Mouse (Mus musculus) forebrain, embryonic 11.5 days (tissue): ENCODE results near the gene Phf19. TPM values are rescaled to one million over a fixed set of nuclear protein-coding genes. Genes with fewer than 3 reads are reported as not detected.

ENCODE experiments used
- ATAC-seq: fragments of 200-750 bp; cut with Nextera tagmentation; replicated peaks from 2 replicates; pipeline ENCODE4 v1.8.0; 2017; ENCODE audit warnings: moderate TSS enrichment; ENCODE audit not compliant: low FRiP score
- DNase-seq: peaks from one replicate; pipeline ENCODE4 v3.0.0-alpha.2; 2017; ENCODE audit warnings: low spot score
- H3K27ac ChIP-seq: fragments of 300-500 bp; sonication (generic); 2 replicates; pipeline ENCODE4 v1.5.1; 2014; ENCODE audit warnings: low read depth, low read length
- H3K27me3 ChIP-seq: fragments of 300-500 bp; sonication (generic); 2 replicates; pipeline ENCODE4 v1.6.1; 2014; ENCODE audit warnings: mild to moderate bottlenecking, low read length, mixed read lengths; ENCODE audit not compliant: control insufficient read depth, insufficient read depth
- H3K36me3 ChIP-seq: fragments of 300-500 bp; sonication (generic); 2 replicates; pipeline ENCODE4 v1.6.1; 2014; ENCODE audit warnings: mild to moderate bottlenecking, low read length, moderate library complexity, mixed read lengths; ENCODE audit not compliant: control insufficient read depth, insufficient read depth
- H3K4me1 ChIP-seq: fragments of 300-500 bp; sonication (generic); replicated peaks from 2 replicates; pipeline ENCODE4 v1.6.1; 2014; ENCODE audit warnings: low read length, mixed read lengths; ENCODE audit not compliant: control insufficient read depth, insufficient read depth
- H3K4me2 ChIP-seq: fragments of 300-500 bp; sonication (generic); 2 replicates; pipeline ENCODE4 v1.6.1; 2014; ENCODE audit warnings: low read depth, mild to moderate bottlenecking, low read length, moderate library complexity, mixed read lengths; ENCODE audit not compliant: severe bottlenecking
- H3K4me3 ChIP-seq: fragments of 300-500 bp; sonication (generic); 2 replicates; pipeline ENCODE4 v1.5.1; 2014; ENCODE audit warnings: low read depth, low read length
- H3K9ac ChIP-seq: fragments of 300-500 bp; sonication (generic); 2 replicates; pipeline ENCODE4 v1.6.1; 2014; ENCODE audit warnings: low read length
- H3K9me3 ChIP-seq: fragments of 300-500 bp; sonication (generic); 2 replicates; pipeline ENCODE4 v1.6.1; 2016; ENCODE audit warnings: low read length, mixed read lengths; ENCODE audit not compliant: control insufficient read depth
- WGBS: fragments of 180-500 bp; shearing (Covaris S2); extraction: QIAGEN DNeasy Blood & Tissue Kit; methylation state at CpG from one replicate; pipeline ENCODE4 v1.1.7; 2014; 5-methylcytosine and 5-hydroxymethylcytosine counted together
- polyA plus RNA-seq: library from polyadenylated mRNA; unstranded; fragments of >200 nt; fragmentation: Nextera tagmentation; extraction: Ambion mirVana; gene quantifications from 2 replicates; pipeline ENCODE4 v1.2.1, GENCODE M21; 2014

Phf19 gene
- polyA plus RNA-seq, result 4.4 and 6.5 TPM in 2 replicates

- peak; percentile 72 for DNase-seq
- peak; percentile 70 for ATAC-seq
- Histone ChIP-seq H3K4me1 (peaks cover 6% of the 10 kb centered on the region; the same call in 1 of the 2 replicates), H3K27ac (no peak within 1 kb of the TSS), H3K9ac (peak within 1 kb of the TSS; percentile 68), H3K9me3 (no peaks in the 10 kb centered on the region), H3K4me2 (peak within 1 kb of the TSS; percentile 95), H3K4me3 (peak within 1 kb of the TSS; percentile 54), H3K36me3 (no peaks in the 10 kb centered on the region), H3K27me3 (peaks cover 15% of the 10 kb centered on the region; the same call in 1 of the 2 replicates)
- WGBS, result under 1% methylated on average over 64 of the region's 64 CpGs
Observed at GRCm38 (mm10) chr2:34913218-34914068, at the start of gene Phf19. TSS of gene Phf19 (minus strand) at chr2:34914026.

GRCm38 (mm10) chr2:34963371-34963956 is 49.6 kb upstream of the Phf19 start:
- Histone ChIP-seq H3K4me3 (no peak overlapping the region), H3K9ac (no peak overlapping the region), H3K27me3 (0 out of 2 replicates have a peak, but pooled peaks cover 2% of the 10 kb centered on the region), H3K36me3 (no peaks in the 10 kb centered on the region), H3K27ac (no peak overlapping the region), H3K4me1 (no peaks in the 10 kb centered on the region; the same call in 1 of the 2 replicates), H3K9me3 (no peaks in the 10 kb centered on the region), H3K4me2 (no peak overlapping the region)
- ATAC-seq (no peak), DNase-seq (no peak)
- 88% methylated on average over 13 of the region's 13 CpGs for WGBS

- 90% methylated on average over 9 of the region's 9 CpGs for WGBS
- no peak overlapping the region for H3K4me2 ChIP-seq
- H3K36me3 ChIP-seq, result no peaks in the 10 kb centered on the region
- DNase-seq (no peak), ATAC-seq (no peak)
- no peak overlapping the region for H3K9ac ChIP-seq
- H3K4me1 ChIP-seq, result no peaks in the 10 kb centered on the region; the same call in 1 of the 2 replicates
- H3K27me3 ChIP-seq, result 0 out of 2 replicates have a peak, but pooled peaks cover 2% of the 10 kb centered on the region
- H3K9me3 ChIP-seq, result no peaks in the 10 kb centered on the region
- no peak overlapping the region for H3K4me3 ChIP-seq
- no peak overlapping the region for H3K27ac ChIP-seq
Observed at GRCm38 (mm10) chr2:34962893-34963292, 49.1 kb upstream of the Phf19 start.

GRCm38 (mm10) chr2:34962211-34962610 is 48.4 kb upstream of the Phf19 start:
- no peaks in the 10 kb centered on the region; the same call in 1 of the 2 replicates for H3K4me1 ChIP-seq
- H3K9me3 ChIP-seq, result no peaks in the 10 kb centered on the region
- no peak overlapping the region for H3K9ac ChIP-seq
- no peak overlapping the region for H3K4me3 ChIP-seq
- 82% methylated on average over 2 of the region's 2 CpGs for WGBS
- no peak overlapping the region for H3K27ac ChIP-seq
- H3K36me3 ChIP-seq, result no peaks in the 10 kb centered on the region
- ATAC-seq, result no peak
- H3K4me2 ChIP-seq, result no peak overlapping the region
- no peak for DNase-seq
- 0 out of 2 replicates have a peak, but pooled peaks cover 2% of the 10 kb centered on the region for H3K27me3 ChIP-seq

- no peaks in the 10 kb centered on the region for H3K9me3 ChIP-seq
- H3K4me2 ChIP-seq, result peak within 1 kb of the TSS; percentile 32
- ATAC-seq, result no peak
- no peaks in the 10 kb centered on the region; the same call in 1 of the 2 replicates for H3K4me1 ChIP-seq
- 18% methylated on average over 20 of the region's 20 CpGs for WGBS
- no peak within 1 kb of the TSS for H3K27ac ChIP-seq
- H3K27me3 ChIP-seq, result 0 out of 2 replicates have a peak, but pooled peaks cover 2% of the 10 kb centered on the region
- H3K9ac ChIP-seq, result no peak within 1 kb of the TSS
- no peaks in the 10 kb centered on the region for H3K36me3 ChIP-seq
- no peak within 1 kb of the TSS for H3K4me3 ChIP-seq
- no peak for DNase-seq
Observed at GRCm38 (mm10) chr2:34961481-34962036, 47.7 kb upstream of the Phf19 start, which contains the start of gene Traf1. TSS of gene Traf1 (minus strand) at chr2:34961772.

- ATAC-seq (no peak), DNase-seq (no peak)
- Histone ChIP-seq H3K9me3 (no peaks in the 10 kb centered on the region), H3K4me3 (no peak overlapping the region), H3K9ac (no peak overlapping the region), H3K4me2 (no peak overlapping the region), H3K27me3 (0 out of 2 replicates have a peak, but pooled peaks cover 2% of the 10 kb centered on the region), H3K4me1 (no peaks in the 10 kb centered on the region; the same call in 1 of the 2 replicates), H3K36me3 (no peaks in the 10 kb centered on the region), H3K27ac (no peak overlapping the region)
- WGBS, result 74% methylated on average over 6 of the region's 6 CpGs
Observed at GRCm38 (mm10) chr2:34960966-34961365, 47.1 kb upstream of the Phf19 start.

GRCm38 (mm10) chr2:34960466-34960865 is 46.6 kb upstream of the Phf19 start:
- ATAC-seq, result no peak

GRCm38 (mm10) chr2:34958582-34958981 is 44.8 kb upstream of the Phf19 start:
- Histone ChIP-seq H3K27me3 (0 out of 2 replicates have a peak, but pooled peaks cover 2% of the 10 kb centered on the region), H3K36me3 (no peaks in the 10 kb centered on the region), H3K4me3 (no peak overlapping the region), H3K27ac (no peak overlapping the region), H3K4me2 (no peak overlapping the region), H3K9me3 (no peaks in the 10 kb centered on the region), H3K4me1 (no peaks in the 10 kb centered on the region; the same call in 1 of the 2 replicates), H3K9ac (no peak overlapping the region)
- DNase-seq (no peak), ATAC-seq (no peak)
- WGBS, result 94% methylated on average over 7 of the region's 7 CpGs

More at GRCm38 (mm10) chr2:34960466-34960865, 46.6 kb upstream of the Phf19 start:
- 70% methylated on average over 4 of the region's 5 CpGs for WGBS
- Histone ChIP-seq H3K27ac (no peak overlapping the region), H3K9me3 (no peaks in the 10 kb centered on the region), H3K36me3 (no peaks in the 10 kb centered on the region), H3K4me3 (no peak overlapping the region), H3K27me3 (0 out of 2 replicates have a peak, but pooled peaks cover 2% of the 10 kb centered on the region), H3K4me1 (no peaks in the 10 kb centered on the region; the same call in 1 of the 2 replicates), H3K9ac (no peak overlapping the region), H3K4me2 (no peak overlapping the region)
- no peak for DNase-seq
